Comparison of ENCODE assay signal across 8 mouse cellular contexts in genomic region chr17:56080781-56081585, GRCm38 (mm10). TPM values are rescaled to one million over a fixed set of nuclear protein-coding genes. Genes with fewer than 3 reads are reported as not detected.
DNase-seq lines count a peak whose midpoint lies in the region; ATAC-seq and TF ChIP-seq lines count a peak whose summit lies in the region.

No protein-coding gene starts in this region.

- H3K4me3 ChIP-seq in embryonic facial prominence, embryonic 10.5 days: peak overlapping the region; percentile 81
- peak overlapping the region; percentile 91 for H3K4me3 ChIP-seq in hindbrain, embryonic 13.5 days
- peak overlapping the region; percentile 86 for H3K4me3 ChIP-seq in limb, embryonic 10.5 days
- peak overlapping the region; percentile 68 for H3K4me3 ChIP-seq in myocyte

- no peaks in the 10 kb centered on the region for H3K27me3 ChIP-seq in embryonic facial prominence, embryonic 10.5 days (replicated peaks; ENCODE audit: low read depth, poor library complexity, severe bottlenecking)
- H3K27me3 ChIP-seq in hindbrain, embryonic 13.5 days: no peaks in the 10 kb centered on the region
- H3K27me3 ChIP-seq in limb, embryonic 10.5 days (ENCODE audit: low read depth, poor library complexity, severe bottlenecking): no peaks in the 10 kb centered on the region
- no peaks in the 10 kb centered on the region for H3K27me3 ChIP-seq in myocyte (ENCODE audit: control insufficient read depth, insufficient read depth, insufficient read length)

- H3K36me3 ChIP-seq in embryonic facial prominence, embryonic 10.5 days (replicated peaks): peaks cover 40% of the 10 kb centered on the region
- peaks cover 28% of the 10 kb centered on the region for H3K36me3 ChIP-seq in hindbrain, embryonic 13.5 days
- H3K36me3 ChIP-seq in limb, embryonic 10.5 days: peaks cover 39% of the 10 kb centered on the region
- H3K36me3 ChIP-seq in myocyte (ENCODE audit: control insufficient read depth, insufficient read depth): peaks cover 3% of the 10 kb centered on the region

- H3K9me3 ChIP-seq in embryonic facial prominence, embryonic 10.5 days: no peaks in the 10 kb centered on the region
- no peaks in the 10 kb centered on the region for H3K9me3 ChIP-seq in hindbrain, embryonic 13.5 days
- H3K9me3 ChIP-seq in limb, embryonic 10.5 days (replicated peaks): no peaks in the 10 kb centered on the region

- peak overlapping the region; percentile 99 for H3K4me2 ChIP-seq in hindbrain, embryonic 13.5 days
- peak overlapping the region; percentile 84 for H3K4me2 ChIP-seq in myocyte (ENCODE audit: low read depth)

- H3K4me1 ChIP-seq in embryonic facial prominence, embryonic 10.5 days: peaks cover 32% of the 10 kb centered on the region
- H3K4me1 ChIP-seq in hindbrain, embryonic 13.5 days (replicated peaks): peaks cover 31% of the 10 kb centered on the region
- H3K4me1 ChIP-seq in limb, embryonic 10.5 days: peaks cover 29% of the 10 kb centered on the region

- H3ac ChIP-seq in myocyte (ENCODE audit: control insufficient read depth, insufficient read length): peak overlapping the region; percentile 53

- TF ChIP-seq POLR2A in myocyte (IDR thresholded peaks at IDR 0.05; ENCODE audit: insufficient read length, low read depth): no peak

- peak overlapping the region; percentile 87 for H3K27ac ChIP-seq in embryonic facial prominence, embryonic 10.5 days (replicated peaks)
- peak overlapping the region; percentile 74 for H3K27ac ChIP-seq in hindbrain, embryonic 13.5 days
- peak overlapping the region; percentile 86 for H3K27ac ChIP-seq in limb, embryonic 10.5 days

- H3K79me2 ChIP-seq in myocyte (ENCODE audit: control insufficient read depth, insufficient read depth): peaks cover 42% of the 10 kb centered on the region

- WGBS in embryonic facial prominence, embryonic 10.5 days: 10% methylated on average over 8 of the region's 8 CpGs
- 4% methylated on average over 8 of the region's 8 CpGs for whole genome bisulfite sequencing in hindbrain, embryonic 13.5 days
- 12% methylated on average over 8 of the region's 8 CpGs for WGBS in limb, embryonic 10.5 days

- H3K9ac ChIP-seq in hindbrain, embryonic 13.5 days: peak overlapping the region; percentile 91

- ATAC-seq in hindbrain, embryonic 13.5 days (ENCODE audit: low FRiP score): peak; percentile 41

- peak; percentile 21 for DNase-seq in thymus, postnatal 14 days
- DNase-seq in thymus, postnatal 36 days: no peak
- peak; percentile 86 for DNase-seq in embryonic facial prominence, embryonic 10.5 days (ENCODE audit: low spot score)
- peak; percentile 80 for DNase-seq in limb, embryonic 10.5 days (ENCODE audit: low spot score)
- DNase-seq in c-Kit-positive CD71-positive TER-119-positive erythroid progenitor cells, embryonic 14.5 days (ENCODE audit: low spot score): no peak
- no peak for DNase-seq in gastrocnemius, adult 8-10 months (ENCODE audit: low spot score in 2 of 2)

TF ChIP-seq in myocyte, 11 proteins besides CTCF, POLR2A, EP300 and RAD21:
- no peak for TF ChIP-seq SRF (IDR thresholded peaks at IDR 0.05; ENCODE audit: control insufficient read depth, insufficient read length, low read depth)
- TF ChIP-seq POLR2AphosphoS2 (IDR thresholded peaks at IDR 0.05; ENCODE audit: insufficient read length, low read depth): no peak
- TF ChIP-seq TCF12 (IDR thresholded peaks at IDR 0.05; ENCODE audit: insufficient read depth, poor library complexity, severe bottlenecking): no peak
- no peak for TF ChIP-seq REST (IDR thresholded peaks at IDR 0.05; ENCODE audit: insufficient read depth, insufficient read length)
- no peak for TF ChIP-seq MYOD1 (IDR thresholded peaks at IDR 0.05; ENCODE audit: control insufficient read depth in 1 of 3, insufficient read length in 2 of 3, low read depth in 2 of 3)
- no peak for TF ChIP-seq E2F4 (IDR thresholded peaks at IDR 0.05; ENCODE audit: insufficient read depth)
- TF ChIP-seq USF1 (IDR thresholded peaks at IDR 0.05; ENCODE audit: low read depth): no peak
- TF ChIP-seq CEBPB (IDR thresholded peaks at IDR 0.05; ENCODE audit: insufficient read depth, poor library complexity, severe bottlenecking): no peak
- TF ChIP-seq MYOG (IDR thresholded peaks at IDR 0.05; ENCODE audit: control insufficient read depth in 1 of 3, insufficient read depth in 1 of 3, insufficient read length in 2 of 3, low read depth in 2 of 3): no peak
- TF ChIP-seq TCF3 (IDR thresholded peaks at IDR 0.05; ENCODE audit: insufficient read length, low read depth): no peak
- no peak for TF ChIP-seq MAX (IDR thresholded peaks at IDR 0.05; ENCODE audit: low read depth)

RNA-seq across cellular contexts. Expression of gene Hdgfl2, which starts 1.5 kb away (rescaled TPM):
- 195 and 197 TPM in 2 replicates for polyA plus RNA-seq in embryonic facial prominence, embryonic 10.5 days (2016; fragmentation: Nextera tagmentation; extraction: Ambion mirVana)
- polyA plus RNA-seq in hindbrain, embryonic 13.5 days (2015; fragmentation: Nextera tagmentation; extraction: Ambion mirVana): 150 and 154 TPM in 2 replicates
- polyA plus RNA-seq in limb, embryonic 10.5 days (2016; fragmentation: Nextera tagmentation; extraction: Ambion mirVana): 205 and 213 TPM in 2 replicates
- 56.4 TPM for polyA plus RNA-seq in myocyte (2012; fragmentation: generic; extraction: Trizol)
- 10 to 100 TPM; 23.6 to 26.7 (median 26.0) TPM for total RNA-seq in gastrocnemius, adult 8-10 months (2022)

RNA-seq across cellular contexts. Expression of gene Ubxn6, which starts 6.2 kb away (rescaled TPM):
- polyA plus RNA-seq in embryonic facial prominence, embryonic 10.5 days (2016; fragmentation: Nextera tagmentation; extraction: Ambion mirVana): 35.0 and 36.8 TPM in 2 replicates
- 77.2 and 86.0 TPM in 2 replicates for polyA plus RNA-seq in hindbrain, embryonic 13.5 days (2015; fragmentation: Nextera tagmentation; extraction: Ambion mirVana)
- polyA plus RNA-seq in limb, embryonic 10.5 days (2016; fragmentation: Nextera tagmentation; extraction: Ambion mirVana): 33.3 and 40.3 TPM in 2 replicates
- 54.3 TPM for polyA plus RNA-seq in myocyte (2012; fragmentation: generic; extraction: Trizol)
- total RNA-seq in gastrocnemius, adult 8-10 months (2022): 10 to 100 TPM; 66.1 to 85.8 (median 74.4) TPM

RNA-seq across cellular contexts. Expression of gene Plin4, which starts 28.6 kb away (rescaled TPM):
- polyA plus RNA-seq in embryonic facial prominence, embryonic 10.5 days (2016; fragmentation: Nextera tagmentation; extraction: Ambion mirVana): 0.05 TPM in 2 replicates
- 0.10 TPM in 2 replicates for polyA plus RNA-seq in hindbrain, embryonic 13.5 days (2015; fragmentation: Nextera tagmentation; extraction: Ambion mirVana)
- 0.08 and 0.10 TPM in 2 replicates for polyA plus RNA-seq in limb, embryonic 10.5 days (2016; fragmentation: Nextera tagmentation; extraction: Ambion mirVana)
- 0.30 TPM for polyA plus RNA-seq in myocyte (2012; fragmentation: generic; extraction: Trizol)
- 100 to 1,000 TPM; 133 to 313 (median 179) TPM for total RNA-seq in gastrocnemius, adult 8-10 months (2022)

RNA-seq across cellular contexts. Expression of gene Plin5, which starts 36.4 kb away (rescaled TPM):
- polyA plus RNA-seq in embryonic facial prominence, embryonic 10.5 days (2016; fragmentation: Nextera tagmentation; extraction: Ambion mirVana): 0.47 and 0.48 TPM in 2 replicates
- polyA plus RNA-seq in hindbrain, embryonic 13.5 days (2015; fragmentation: Nextera tagmentation; extraction: Ambion mirVana): 0.83 and 1.0 TPM in 2 replicates
- 0.21 and 0.36 TPM in 2 replicates for polyA plus RNA-seq in limb, embryonic 10.5 days (2016; fragmentation: Nextera tagmentation; extraction: Ambion mirVana)
- polyA plus RNA-seq in myocyte (2012; fragmentation: generic; extraction: Trizol): 0.06 TPM
- total RNA-seq in gastrocnemius, adult 8-10 months (2022): 10 to 100 TPM; 16.5 to 31.3 (median 22.8) TPM

RNA-seq across cellular contexts. Expression of gene Chaf1a, which starts 40.7 kb away (rescaled TPM):
- polyA plus RNA-seq in embryonic facial prominence, embryonic 10.5 days (2016; fragmentation: Nextera tagmentation; extraction: Ambion mirVana): 50.7 and 52.3 TPM in 2 replicates
- 6.1 and 6.9 TPM in 2 replicates for polyA plus RNA-seq in hindbrain, embryonic 13.5 days (2015; fragmentation: Nextera tagmentation; extraction: Ambion mirVana)
- polyA plus RNA-seq in limb, embryonic 10.5 days (2016; fragmentation: Nextera tagmentation; extraction: Ambion mirVana): 54.7 and 60.2 TPM in 2 replicates
- 8.0 TPM for polyA plus RNA-seq in myocyte (2012; fragmentation: generic; extraction: Trizol)
- total RNA-seq in gastrocnemius, adult 8-10 months (2022): 1 to 10 TPM in 1 of 4 experiments, under 1 TPM in 3; 0.47 to 1.6 (median 0.75) TPM

Comparison
In these comparisons a context has a peak if more than half of its experiments do, and no peak if none do; other contexts are left out.
1. DNase-seq: peak in thymus, postnatal 14 days (single experiment), embryonic facial prominence, embryonic 10.5 days (single experiment) and limb, embryonic 10.5 days (single experiment); none in thymus, postnatal 36 days (0 of 2), c-Kit-positive CD71-positive TER-119-positive erythroid progenitor cells, embryonic 14.5 days (single experiment) and gastrocnemius, adult 8-10 months (0 of 2).
2. Peak in every context shown above with its lines, with median percentiles within 50 percentile points of each other: H3K27ac ChIP-seq and H3K4me3 ChIP-seq.